Mouse (Mus musculus) right cerebral cortex, postnatal 10 days (tissue): ENCODE data around the gene Wfdc8.
A peak's percentile ranks its signal among the peaks of the same experiment; 100 is the strongest.

Source experiments
- DNase-seq, 2 experiments: peaks; one replicate each; pipeline ENCODE4 v3.0.0; 2021; ENCODE audit warnings: low spot score in 2 of 2

Wfdc8 gene

DNA sequence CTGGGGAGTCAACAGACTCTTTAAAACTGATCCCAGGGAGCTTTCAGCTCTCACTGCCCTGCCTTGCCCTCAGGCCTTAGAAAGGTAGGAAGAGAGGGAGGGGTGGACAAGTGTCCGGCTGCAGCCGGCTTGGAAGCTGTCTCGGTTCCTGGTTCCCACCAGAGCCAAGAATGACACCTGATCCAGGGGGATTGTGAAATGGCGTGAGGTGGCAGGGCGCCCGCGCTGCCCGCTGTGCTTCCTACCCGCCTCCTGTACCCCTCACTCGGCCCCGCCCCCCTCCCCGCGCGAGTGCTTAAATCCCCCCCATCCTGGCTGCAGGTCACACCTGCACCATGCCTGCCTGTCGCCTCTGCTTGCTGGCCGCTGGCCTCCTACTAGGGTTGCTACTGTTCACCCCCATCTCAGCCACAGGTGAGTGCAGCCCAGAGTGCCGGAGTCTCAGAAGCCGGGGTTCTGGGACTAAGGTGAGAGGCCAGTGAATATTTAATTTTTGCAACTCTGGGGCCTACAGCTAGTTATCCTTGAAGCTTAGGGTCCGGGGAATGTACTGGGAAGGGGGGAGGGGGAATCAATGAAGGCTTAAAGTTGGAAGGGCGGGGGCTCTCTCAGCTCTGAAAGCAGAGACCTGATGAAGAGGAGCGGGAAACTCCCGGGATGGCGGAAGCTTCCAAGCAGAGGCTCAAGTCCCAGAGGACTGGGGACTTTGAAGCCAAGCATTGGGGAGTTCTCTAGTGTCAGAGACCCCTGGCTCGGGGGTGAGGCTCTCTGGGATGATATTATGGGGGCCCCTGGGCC is 50.8 kb downstream of the Wfdc8 start, which contains the start of gene Wfdc2:
TSS of gene Wfdc2 (plus strand) at position 23 of the 798 bp plus-strand sequence.
- DNase-seq = no peak

- no peak for DNase-seq
These were observed 53.3 kb downstream of the Wfdc8 start for GRCm38 (mm10) chr2:164560106-164560505.

- DNase-seq = no peak
These were observed 54.3 kb downstream of the Wfdc8 start for GRCm38 (mm10) chr2:164558991-164559645.

GRCm38 (mm10) chr2:164558426-164558825 is 55.0 kb downstream of the Wfdc8 start:
- DNase-seq = peak; percentile 49 to 70

DNA sequence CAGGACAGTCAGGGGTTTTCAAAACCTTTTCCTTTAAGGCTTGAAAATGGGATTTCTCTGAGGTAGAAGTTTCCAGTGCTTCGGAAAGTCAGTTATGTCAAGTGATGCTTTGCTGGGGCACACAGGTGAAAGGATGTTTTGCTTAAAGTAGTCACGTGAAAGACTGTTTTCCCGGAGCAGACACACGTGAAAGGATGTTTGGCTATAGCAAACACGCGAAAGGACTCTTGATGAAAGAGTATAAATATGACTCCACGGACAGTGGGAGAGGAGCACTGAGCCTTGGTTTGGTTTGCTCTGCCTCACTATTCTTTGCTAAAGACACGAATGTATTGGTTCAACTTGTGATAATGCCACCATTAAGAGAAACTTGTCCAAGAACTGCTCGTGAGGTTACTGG is 61.9 kb downstream of the Wfdc8 start:
- DNase-seq = no peak

DNA sequence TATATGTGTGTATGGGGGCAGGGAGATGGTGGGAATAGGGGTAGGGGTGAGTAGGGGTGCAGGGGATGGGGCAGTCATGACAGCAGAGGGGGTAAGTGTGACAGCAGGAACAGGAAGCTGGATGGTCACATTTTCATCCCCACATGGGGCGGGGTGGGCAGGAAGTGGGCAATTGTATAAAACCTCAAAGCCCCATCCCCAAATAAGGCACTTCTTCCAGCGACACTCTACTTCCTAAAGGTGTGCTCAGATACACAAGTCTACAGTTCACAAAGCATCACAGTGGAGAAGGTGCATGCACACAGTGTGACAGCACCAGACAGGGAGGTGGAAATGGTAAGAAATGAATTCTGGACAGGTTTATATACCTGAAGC is 62.5 kb downstream of the Wfdc8 start:
- no peak for DNase-seq

GRCm38 (mm10) chr2:164549963-164550894 is 63.2 kb downstream of the Wfdc8 start:
- DNase-seq = peak; percentile 46 to 54

GRCm38 (mm10) chr2:164549338-164549737 is 64.1 kb downstream of the Wfdc8 start:
- no peak for DNase-seq
